Mouse (Mus musculus) cortical plate, adult 2 months (tissue): ENCODE data around the gene Wdr46. TPM values are rescaled to one million over a fixed set of nuclear protein-coding genes. Genes with fewer than 3 reads are reported as not detected.

ENCODE experiments used
- H3K27ac ChIP-seq: fragments of 200-500 bp; 2 replicates; pipeline ENCODE4 v1.5.1; 2012; ENCODE audit warnings: low read length, control low read depth, inconsistent platforms; ENCODE audit not compliant: insufficient read depth
- H3K4me1 ChIP-seq: fragments of 200-500 bp; 2 replicates; pipeline ENCODE4 v1.6.1; 2011; ENCODE audit warnings: low read length; ENCODE audit not compliant: control insufficient read depth, insufficient read depth
- H3K4me3 ChIP-seq: fragments of 200-500 bp; 2 replicates; pipeline ENCODE4 v1.5.1; 2011; ENCODE audit warnings: mild to moderate bottlenecking, low read length, control low read depth; ENCODE audit not compliant: insufficient read depth
- CTCF ChIP-seq: fragments of 200-500 bp; IDR thresholded peaks from 2 replicates; pipeline ENCODE4 v1.5.1; 2011; ENCODE audit warnings: mild to moderate bottlenecking, control low read depth, low read length; ENCODE audit not compliant: insufficient read depth; ENCODE audit errors: extremely low read depth
- POLR2A ChIP-seq: fragments of 200-500 bp; IDR thresholded peaks from 2 replicates; pipeline ENCODE4 v1.6.1; 2011; ENCODE audit warnings: mild to moderate bottlenecking, low read length, control low read depth; ENCODE audit not compliant: insufficient read depth; ENCODE audit errors: extremely low read depth
- polyA plus RNA-seq: library from polyadenylated mRNA; depleted of rRNA; stranded (reverse); fragments of >200 nt; gene quantifications from 2 replicates; pipeline ENCODE4 v1.2.3, GENCODE M21; 2012

Gene Wdr46
- polyA plus RNA-seq, 1 experiment = 13.5 TPM

DNA sequence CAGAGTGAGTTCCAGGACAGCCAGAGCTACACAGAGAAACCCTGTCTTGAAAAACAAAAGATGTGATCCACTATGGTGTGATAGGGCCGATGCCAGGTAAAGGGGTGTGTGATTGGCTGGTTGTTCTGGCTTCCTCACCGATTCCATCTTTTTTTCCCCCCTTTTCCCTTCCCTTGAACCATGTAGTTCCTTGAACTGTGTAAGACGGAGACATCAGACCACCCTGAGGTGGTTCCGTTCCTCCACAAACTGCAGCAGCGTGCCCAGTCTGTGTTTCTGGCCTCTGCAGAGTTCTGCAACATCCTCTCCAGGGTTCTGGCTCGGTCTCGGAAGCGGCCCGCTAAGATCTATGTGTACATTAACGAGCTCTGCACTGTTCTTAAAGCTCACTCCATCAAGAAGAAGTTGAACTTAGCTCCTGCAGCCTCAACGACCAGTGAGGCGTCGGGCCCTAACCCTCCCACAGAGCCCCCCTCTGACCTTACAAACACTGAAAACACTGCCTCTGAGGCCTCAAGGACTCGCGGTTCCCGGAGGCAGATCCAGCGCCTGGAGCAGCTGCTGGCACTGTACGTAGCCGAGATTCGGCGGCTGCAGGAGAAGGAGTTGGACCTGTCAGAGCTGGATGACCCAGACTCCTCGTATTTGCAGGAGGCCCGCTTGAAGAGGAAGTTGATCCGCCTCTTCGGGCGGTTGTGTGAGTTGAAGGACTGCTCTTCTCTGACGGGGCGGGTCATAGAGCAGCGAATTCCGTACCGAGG lies 29.2 kb upstream of the Wdr46 start:
- TF ChIP-seq CTCF (no peak), POLR2A (no peak)
- H3K4me3 ChIP-seq = no peak overlapping the region

GRCm38 (mm10) chr17:33911813-33912414 lies 28.5 kb upstream of the Wdr46 start:
- H3K4me3 ChIP-seq = no peak overlapping the region
- H3K4me1 ChIP-seq = peaks cover 1% of the 10 kb centered on the region; the same call in 1 of the 2 replicates
- no peak for TF ChIP-seq POLR2A
- TF ChIP-seq CTCF = no peak
- H3K27ac ChIP-seq = no peak overlapping the region

More for the DNA sequence above, 29.2 kb upstream of the Wdr46 start:
- H3K4me1 ChIP-seq = peaks cover 1% of the 10 kb centered on the region; the same call in 1 of the 2 replicates
- no peak overlapping the region for H3K27ac ChIP-seq

DNA sequence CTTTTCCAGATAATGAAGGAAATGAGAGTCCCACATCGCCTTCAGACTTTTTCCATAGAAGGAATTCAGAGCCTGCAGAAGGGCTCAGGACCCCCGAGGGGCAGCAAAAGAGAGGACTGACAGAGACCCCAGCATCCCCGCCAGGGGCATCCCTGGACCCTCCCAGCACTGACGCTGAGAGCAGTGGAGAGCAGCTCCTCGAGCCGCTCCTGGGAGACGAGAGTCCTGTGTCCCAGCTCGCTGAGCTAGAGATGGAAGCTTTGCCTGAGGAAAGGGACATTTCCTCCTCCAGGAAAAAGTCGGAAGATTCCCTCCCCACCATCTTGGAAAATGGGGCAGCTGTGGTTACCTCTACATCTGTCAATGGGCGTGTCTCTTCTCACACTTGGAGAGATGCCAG lies 27.2 kb upstream of the Wdr46 start:
- Histone ChIP-seq H3K4me3 (no peak overlapping the region), H3K4me1 (peaks cover 1% of the 10 kb centered on the region; the same call in 1 of the 2 replicates), H3K27ac (no peak overlapping the region)
- no peak for TF ChIP-seq POLR2A
- TF ChIP-seq CTCF = no peak

GRCm38 (mm10) chr17:33913905-33914304 lies 26.6 kb upstream of the Wdr46 start:
- Histone ChIP-seq H3K27ac (no peak overlapping the region), H3K4me3 (no peak overlapping the region), H3K4me1 (peaks cover 1% of the 10 kb centered on the region; the same call in 1 of the 2 replicates)
- TF ChIP-seq CTCF = no peak
- TF ChIP-seq POLR2A = no peak

- Histone ChIP-seq H3K27ac (no peak overlapping the region), H3K4me3 (no peak overlapping the region), H3K4me1 (peaks cover 1% of the 10 kb centered on the region; the same call in 1 of the 2 replicates)
- TF ChIP-seq CTCF = no peak
- no peak for TF ChIP-seq POLR2A
Measured at GRCm38 (mm10) chr17:33914969-33915391, 25.5 kb upstream of the Wdr46 start.

GRCm38 (mm10) chr17:33915671-33916250 lies 24.7 kb upstream of the Wdr46 start, which contains the start of the genes Tapbp and Zbtb22:
Gene Tapbp, plus strand, starts transcription at chr17:33915899.
Gene Zbtb22, plus strand, starts transcription at chr17:33915904.
- no peak within 1 kb of the TSS for H3K27ac ChIP-seq
- TF ChIP-seq CTCF (no peak), POLR2A (peak; percentile 42; the same call in 1 of the 2 replicates)
- H3K4me3 ChIP-seq = peak within 1 kb of the TSS; percentile 7
- no peaks in the 10 kb centered on the region for H3K4me1 ChIP-seq

DNA sequence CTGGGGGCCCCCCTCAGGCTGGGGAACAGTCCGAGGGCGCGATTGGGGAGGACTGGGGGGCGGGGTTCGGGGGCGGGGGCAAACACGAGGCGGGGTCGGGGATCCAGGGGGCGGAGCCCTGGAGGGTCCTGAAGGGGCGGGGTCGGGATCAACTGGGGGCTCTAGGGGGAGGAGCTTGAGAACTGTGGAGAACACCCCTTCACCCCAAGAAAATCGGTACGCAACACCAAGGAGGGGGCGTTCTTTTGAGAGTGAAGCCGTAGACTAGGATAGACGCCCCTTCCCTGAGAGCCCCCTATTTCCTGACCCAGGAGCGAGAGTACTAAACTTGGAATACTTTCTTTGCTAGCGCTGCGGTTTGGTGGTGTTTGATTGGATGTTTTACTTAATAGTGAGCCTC lies 24.2 kb upstream of the Wdr46 start:
- no peaks in the 10 kb centered on the region for H3K4me1 ChIP-seq
- TF ChIP-seq CTCF = no peak
- TF ChIP-seq POLR2A = no peak
- H3K27ac ChIP-seq = no peak overlapping the region
- H3K4me3 ChIP-seq = peak overlapping the region; percentile 7

- TF ChIP-seq CTCF = no peak
- TF ChIP-seq POLR2A = no peak
- Histone ChIP-seq H3K4me1 (no peaks in the 10 kb centered on the region), H3K4me3 (peak overlapping the region; percentile 7; the same call in 1 of the 2 replicates), H3K27ac (no peak overlapping the region)
Measured at GRCm38 (mm10) chr17:33916847-33917655, 23.4 kb upstream of the Wdr46 start.
